Mouse (Mus musculus) limb, embryonic 12.5 days (tissue): ENCODE data around the gene Gm4559. TPM values are rescaled to one million over a fixed set of nuclear protein-coding genes. Genes with fewer than 3 reads are reported as not detected.
A peak's percentile ranks its signal among the peaks of the same experiment; 100 is the strongest.
"Not testable (repeated sequence)": the region's sequence is repeated elsewhere in the genome, so short reads cannot be mapped to it uniquely, and the experiment has no call there.

Source experiments
- ATAC-seq: fragments of 200-750 bp; cut with Nextera tagmentation; 2 replicates; pipeline ENCODE4 v1.8.0; 2017; ENCODE audit warnings: low read depth, moderate TSS enrichment; ENCODE audit not compliant: insufficient number of reproducible peaks, insufficient read depth, low FRiP score, low TSS enrichment
- H3K27ac ChIP-seq: fragments of 300-500 bp; sonication (generic); 2 replicates; pipeline ENCODE4 v1.5.1; 2016; ENCODE audit warnings: mild to moderate bottlenecking, moderate library complexity
- H3K27me3 ChIP-seq: fragments of 300-500 bp; sonication (generic); 2 replicates; pipeline ENCODE4 v1.6.1; 2016; ENCODE audit warnings: mild to moderate bottlenecking, moderate library complexity
- H3K36me3 ChIP-seq: fragments of 300-500 bp; sonication (generic); 2 replicates; pipeline ENCODE4 v1.6.1; 2016; ENCODE audit warnings: mild to moderate bottlenecking, moderate library complexity
- H3K4me1 ChIP-seq: fragments of 300-500 bp; sonication (generic); replicated peaks from 2 replicates; pipeline ENCODE4 v1.6.1; 2016
- H3K4me2 ChIP-seq: fragments of 300-500 bp; sonication (generic); 2 replicates; pipeline ENCODE4 v1.6.1; 2016; ENCODE audit warnings: mild to moderate bottlenecking, moderate library complexity
- H3K4me3 ChIP-seq: fragments of 300-500 bp; sonication (generic); replicated peaks from 2 replicates; pipeline ENCODE4 v1.5.1; 2016; ENCODE audit warnings: mild to moderate bottlenecking
- H3K9ac ChIP-seq: fragments of 300-500 bp; sonication (generic); replicated peaks from 2 replicates; pipeline ENCODE4 v1.6.1; 2016; ENCODE audit warnings: mild to moderate bottlenecking, moderate library complexity
- H3K9me3 ChIP-seq: fragments of 300-500 bp; sonication (generic); 2 replicates; pipeline ENCODE4 v1.6.1; 2016; ENCODE audit warnings: mild to moderate bottlenecking, moderate library complexity
- WGBS: fragments of 180-500 bp; shearing (Covaris S2); methylation state at CpG from one replicate; pipeline ENCODE4 v1.1.7; 2016; 5-methylcytosine and 5-hydroxymethylcytosine counted together
- polyA plus RNA-seq: library from polyadenylated mRNA; unstranded; fragments of >200 nt; fragmentation: Nextera tagmentation; extraction: Ambion mirVana; gene quantifications from 2 replicates; pipeline ENCODE4 v1.2.1, GENCODE M21; 2016

Gm4559 gene
- not detected in 2 replicates for polyA plus RNA-seq

DNA sequence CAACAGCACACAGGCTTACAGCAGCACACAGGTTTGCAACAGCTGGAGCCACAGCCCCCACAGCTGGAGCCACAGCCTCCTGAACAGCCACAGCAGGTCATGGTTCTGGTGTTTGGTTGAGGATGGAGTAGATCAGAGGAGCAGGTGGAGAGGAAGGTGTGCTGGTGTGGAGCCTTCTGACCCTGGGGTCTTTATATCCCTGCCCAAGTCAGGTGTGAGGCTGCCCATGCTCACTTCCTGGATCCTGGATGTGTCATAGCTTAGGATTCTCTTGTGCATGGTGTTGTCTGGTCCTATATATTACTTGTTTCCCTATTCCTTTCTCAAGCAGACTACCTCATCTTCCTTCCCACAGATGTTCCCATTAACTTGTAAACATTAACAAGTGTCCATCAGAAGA, at the start of gene Gm4559:
TSS of gene Gm4559 (minus strand) at position 101 of the 400 bp plus-strand sequence.
- not testable (repeated sequence) for H3K4me3 ChIP-seq, H3K27me3 ChIP-seq, H3K4me2 ChIP-seq, H3K9me3 ChIP-seq, H3K27ac ChIP-seq, H3K4me1 ChIP-seq, H3K9ac ChIP-seq, ATAC-seq, H3K36me3 ChIP-seq

DNA sequence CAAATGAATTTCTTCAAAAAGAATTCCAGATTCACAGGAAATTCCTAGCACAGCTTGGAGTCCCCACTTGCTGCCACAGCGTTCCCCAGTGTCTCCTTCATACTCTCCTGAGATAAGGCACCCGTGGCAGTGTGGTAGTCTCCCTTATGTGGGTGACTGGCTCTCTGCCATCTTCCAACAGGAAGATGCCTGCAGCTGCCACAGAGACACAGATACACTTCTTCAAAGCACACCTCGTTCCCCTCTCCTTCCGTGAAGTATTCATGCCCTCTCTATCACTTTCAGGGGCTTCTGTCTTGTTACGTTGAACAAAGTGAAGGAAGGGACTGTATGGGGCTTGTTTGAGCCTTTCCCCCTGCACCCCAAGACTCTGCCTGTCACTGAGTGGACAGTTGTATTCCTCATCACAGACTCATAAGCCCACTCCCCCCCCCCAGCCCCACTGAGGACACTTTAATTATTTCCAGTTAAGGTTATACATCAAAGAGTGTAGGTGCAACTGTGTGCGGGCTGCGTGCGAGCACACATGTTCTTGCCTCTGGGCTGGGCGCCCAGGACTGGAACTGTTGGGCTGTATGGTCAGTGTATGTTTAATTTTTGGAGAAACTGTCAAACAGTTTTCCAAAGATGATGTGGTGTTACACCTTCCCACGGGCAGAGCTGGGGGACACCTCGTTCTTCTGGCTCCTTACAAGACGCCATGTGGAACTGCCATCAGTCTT, 49.4 kb upstream of the Gm4559 start:
- no peak overlapping the region for H3K9ac ChIP-seq

DNA sequence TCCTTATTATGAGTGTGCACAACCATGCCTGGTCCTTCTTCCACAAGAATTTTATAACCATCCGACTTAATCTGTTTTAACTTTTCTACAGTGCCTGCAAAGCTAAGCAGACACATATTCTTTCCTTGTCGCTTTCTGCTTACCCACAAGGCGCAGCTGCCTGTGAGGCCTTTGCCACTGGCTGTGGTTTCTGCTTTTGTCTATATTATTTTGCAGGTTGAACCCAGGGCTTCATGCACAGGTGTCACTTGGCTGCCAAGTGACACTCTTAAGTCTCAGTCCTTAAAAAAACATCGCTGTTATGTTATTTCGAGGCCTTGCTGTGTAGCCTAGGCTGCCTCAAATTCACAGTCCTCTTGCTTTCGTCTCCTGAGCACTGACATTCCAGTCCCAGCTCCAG, 48.5 kb upstream of the Gm4559 start:
- Histone ChIP-seq H3K9me3 (no peaks in the 10 kb centered on the region), H3K27me3 (no peaks in the 10 kb centered on the region), H3K27ac (peak overlapping the region; percentile 82; the same call in 1 of the 2 replicates), H3K4me1 (peaks cover 24% of the 10 kb centered on the region), H3K4me3 (no peak overlapping the region), H3K4me2 (no peak overlapping the region), H3K9ac (no peak overlapping the region), H3K36me3 (no peaks in the 10 kb centered on the region)
- no peak for ATAC-seq
- WGBS: 81% methylated on average over 6 of the region's 6 CpGs

More for the DNA sequence above, 49.4 kb upstream of the Gm4559 start:
- WGBS: 74% methylated on average over 12 of the region's 12 CpGs
- Histone ChIP-seq H3K27ac (peak overlapping the region; percentile 82; the same call in 1 of the 2 replicates), H3K4me1 (peaks cover 24% of the 10 kb centered on the region), H3K9me3 (no peaks in the 10 kb centered on the region), H3K36me3 (no peaks in the 10 kb centered on the region), H3K4me3 (no peak overlapping the region), H3K4me2 (no peak overlapping the region), H3K27me3 (no peaks in the 10 kb centered on the region)
- no peak for ATAC-seq

DNA sequence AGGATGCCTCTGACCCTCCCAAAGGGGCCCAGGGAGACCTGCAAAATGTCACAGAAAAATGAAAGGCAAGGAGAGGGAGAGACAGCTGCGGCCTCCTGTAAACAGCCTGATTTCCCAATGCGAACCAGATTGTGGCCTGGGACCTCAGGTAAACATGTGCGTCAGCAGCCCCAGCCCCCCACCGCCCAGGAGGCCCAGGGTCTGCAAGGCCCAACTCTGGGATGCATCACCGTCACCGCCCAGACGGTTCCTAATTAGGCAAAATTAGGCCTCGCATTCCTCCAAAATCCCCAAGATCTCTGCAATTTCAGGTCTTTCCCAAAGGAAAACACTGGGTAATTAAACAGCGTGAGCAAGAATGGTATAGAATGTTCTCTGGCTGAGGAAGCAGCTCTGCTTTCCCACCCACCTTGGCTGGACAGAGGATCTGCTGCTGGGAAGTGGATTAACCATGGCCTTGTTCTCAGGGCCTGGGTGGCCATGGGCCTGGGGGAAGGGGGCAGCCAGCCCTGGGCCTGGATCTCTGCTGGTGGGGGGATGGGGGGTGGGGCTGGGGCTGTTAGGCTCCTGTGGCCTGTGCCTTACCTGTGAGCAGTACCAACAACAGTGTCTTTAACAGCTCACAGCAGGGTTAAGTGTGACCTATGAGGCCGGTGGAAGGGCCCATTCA, 47.6 kb upstream of the Gm4559 start:
- not testable (repeated sequence) for H3K27me3 ChIP-seq, ATAC-seq, H3K9ac ChIP-seq, H3K9me3 ChIP-seq, H3K4me2 ChIP-seq, H3K36me3 ChIP-seq, H3K4me3 ChIP-seq
- H3K4me1 ChIP-seq: peaks cover 31% of the 10 kb centered on the region
- peak overlapping the region; percentile 86 for H3K27ac ChIP-seq
- WGBS: 12% methylated on average over 6 of the region's 10 CpGs

DNA sequence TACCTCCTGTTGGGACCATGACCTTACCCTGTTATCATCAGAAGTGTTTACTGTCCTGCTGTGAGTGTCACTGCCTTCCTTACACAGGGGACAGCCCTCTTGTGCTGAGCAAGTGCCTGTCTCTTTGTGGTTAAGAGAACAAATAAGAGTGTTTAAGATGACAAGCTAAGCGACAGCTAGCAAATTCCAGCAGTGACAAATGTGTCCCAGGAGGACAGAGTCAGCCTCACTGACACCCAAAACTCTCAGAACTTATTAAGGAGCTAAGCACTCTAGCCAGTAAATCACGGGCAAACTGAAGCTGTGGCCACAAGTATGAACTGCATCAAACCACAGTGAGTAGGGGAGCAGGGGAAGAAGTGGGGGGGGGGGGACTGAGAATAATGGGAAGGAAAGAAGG, 46.7 kb upstream of the Gm4559 start:
- Histone ChIP-seq H3K27ac (peak overlapping the region; percentile 86), H3K4me3 (no peak overlapping the region), H3K27me3 (no peaks in the 10 kb centered on the region), H3K9ac (0 out of 2 replicates have a peak overlapping the region, but pooled peaks have one; percentile 13), H3K4me2 (no peak overlapping the region), H3K36me3 (no peaks in the 10 kb centered on the region), H3K9me3 (no peaks in the 10 kb centered on the region), H3K4me1 (peaks cover 32% of the 10 kb centered on the region)
- 17% methylated on average over 2 of the region's 2 CpGs for WGBS
- no peak for ATAC-seq

DNA sequence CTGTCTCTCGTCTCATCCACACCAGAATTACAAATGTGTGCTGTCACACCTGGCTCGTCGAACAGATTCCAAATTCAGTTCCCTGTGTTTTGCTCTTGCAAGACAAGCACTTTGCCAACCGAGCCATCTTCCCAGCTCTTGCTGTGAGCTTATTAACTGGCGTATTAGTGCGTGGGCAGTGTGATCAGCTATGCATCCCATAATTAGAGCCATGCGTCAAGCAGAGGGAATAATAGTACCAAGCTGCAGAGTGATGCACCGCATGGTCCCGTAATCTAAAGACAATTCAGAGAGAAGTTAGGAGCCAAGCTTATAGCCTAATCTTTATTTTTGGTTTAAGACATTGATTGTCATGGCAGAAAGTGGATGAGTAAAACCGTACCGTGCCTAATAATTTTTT, 45.0 kb upstream of the Gm4559 start:
- H3K4me1 ChIP-seq: peaks cover 32% of the 10 kb centered on the region
- no peak overlapping the region for H3K4me3 ChIP-seq
- no peaks in the 10 kb centered on the region; the same call in 1 of the 2 replicates for H3K27me3 ChIP-seq
- no peak overlapping the region for H3K4me2 ChIP-seq
- 76% methylated on average over 11 of the region's 11 CpGs for WGBS
- no peak for ATAC-seq
- no peak overlapping the region for H3K27ac ChIP-seq
- H3K36me3 ChIP-seq: no peaks in the 10 kb centered on the region
- no peaks in the 10 kb centered on the region for H3K9me3 ChIP-seq
- no peak overlapping the region for H3K9ac ChIP-seq

- ATAC-seq: no peak
- Histone ChIP-seq H3K27ac (0 out of 2 replicates have a peak overlapping the region, but pooled peaks have one; percentile 23), H3K9ac (no peak overlapping the region)
Observed at GRCm38 (mm10) chr7:142317216-142317615, 43.1 kb upstream of the Gm4559 start.

DNA sequence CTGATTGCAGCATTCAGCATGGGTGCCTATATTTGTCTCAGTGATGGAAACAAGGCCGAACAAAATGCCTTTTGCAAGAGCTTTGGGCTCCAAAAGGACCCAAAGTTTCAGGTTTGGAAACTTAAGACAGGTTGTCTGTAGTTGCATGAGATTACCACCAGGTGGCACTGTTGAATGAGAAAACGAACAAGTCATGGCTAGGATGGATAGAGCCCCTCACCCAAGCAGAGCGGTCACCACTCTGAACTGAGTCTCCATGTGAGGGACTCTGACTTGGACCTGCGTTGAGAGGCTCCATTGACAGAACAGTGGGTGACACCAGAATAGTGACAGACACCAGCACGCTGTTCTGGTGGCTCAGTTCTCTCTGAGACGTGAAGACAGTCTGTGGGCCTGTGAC, 42.4 kb upstream of the Gm4559 start:
- Histone ChIP-seq H3K4me2 (no peak overlapping the region), H3K36me3 (no peaks in the 10 kb centered on the region), H3K9ac (no peak overlapping the region), H3K27me3 (no peaks in the 10 kb centered on the region; the same call in 1 of the 2 replicates), H3K9me3 (no peaks in the 10 kb centered on the region), H3K4me3 (no peak overlapping the region), H3K27ac (no peak overlapping the region), H3K4me1 (peaks cover 27% of the 10 kb centered on the region)
- 26% methylated on average over 6 of the region's 6 CpGs for WGBS
- no peak for ATAC-seq

More at GRCm38 (mm10) chr7:142317216-142317615, 43.1 kb upstream of the Gm4559 start:
- H3K4me2 ChIP-seq: no peak overlapping the region
- no peaks in the 10 kb centered on the region; the same call in 1 of the 2 replicates for H3K27me3 ChIP-seq
- H3K36me3 ChIP-seq: no peaks in the 10 kb centered on the region
- WGBS: 47% methylated on average over 5 of the region's 5 CpGs
- H3K9me3 ChIP-seq: no peaks in the 10 kb centered on the region
- H3K4me3 ChIP-seq: no peak overlapping the region
- peaks cover 32% of the 10 kb centered on the region for H3K4me1 ChIP-seq

DNA sequence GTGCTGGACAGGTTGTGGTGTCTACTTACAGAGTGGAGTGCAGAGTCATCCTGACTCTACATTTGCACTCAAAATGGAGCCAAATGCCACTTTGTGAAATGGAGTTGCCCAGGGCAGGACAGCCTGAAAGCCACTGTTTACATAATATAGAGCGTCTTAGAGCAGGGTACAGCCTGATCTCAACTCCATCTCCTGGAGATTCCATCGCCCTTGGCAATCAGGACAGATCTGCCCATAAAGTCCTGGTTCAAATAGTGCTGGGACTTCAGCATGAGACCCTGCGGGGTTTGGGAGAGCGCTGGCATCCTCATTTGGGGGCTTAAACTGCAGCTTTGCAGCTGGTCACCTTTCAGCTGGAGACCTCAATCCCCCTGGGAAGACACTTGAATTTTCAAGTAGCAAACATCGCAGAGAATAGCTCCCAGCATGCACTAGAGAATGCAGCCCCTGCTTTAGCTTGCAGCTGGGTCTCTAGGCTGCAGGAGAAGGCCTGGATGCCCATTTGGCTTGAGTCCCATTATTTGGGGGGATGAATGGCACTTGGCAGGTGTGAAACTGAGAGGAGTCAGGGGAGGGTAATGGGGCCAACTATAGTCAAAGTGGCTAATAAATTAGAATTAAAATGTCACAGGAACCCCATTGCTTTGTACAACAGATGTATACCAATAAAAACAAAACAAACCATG, 40.6 kb upstream of the Gm4559 start:
- H3K27me3 ChIP-seq: no peaks in the 10 kb centered on the region; the same call in 1 of the 2 replicates
- H3K9ac ChIP-seq: no peak overlapping the region
- ATAC-seq: no peak
- H3K36me3 ChIP-seq: no peaks in the 10 kb centered on the region
- no peak overlapping the region for H3K4me2 ChIP-seq
- no peaks in the 10 kb centered on the region for H3K9me3 ChIP-seq
- no peak overlapping the region for H3K4me3 ChIP-seq
- no peak overlapping the region for H3K27ac ChIP-seq
- peaks cover 15% of the 10 kb centered on the region for H3K4me1 ChIP-seq
- WGBS: 55% methylated on average over 5 of the region's 5 CpGs

GRCm38 (mm10) chr7:142303929-142304328, 29.8 kb upstream of the Gm4559 start:
- H3K9ac ChIP-seq, H3K27me3 ChIP-seq, H3K4me1 ChIP-seq, ATAC-seq, H3K4me2 ChIP-seq, H3K9me3 ChIP-seq, H3K27ac ChIP-seq, H3K36me3 ChIP-seq, H3K4me3 ChIP-seq: not testable (repeated sequence)
- 83% methylated on average over 1 of the region's 1 CpGs for WGBS

- Histone ChIP-seq H3K4me1 (no peaks in the 10 kb centered on the region; the same call in 1 of the 2 replicates), H3K4me3 (no peak within 1 kb of the TSS), H3K4me2 (no peak within 1 kb of the TSS), H3K27ac (no peak within 1 kb of the TSS), H3K9me3 (no peaks in the 10 kb centered on the region), H3K36me3 (no peaks in the 10 kb centered on the region), H3K27me3 (peaks cover 8% of the 10 kb centered on the region; the same call in 1 of the 2 replicates), H3K9ac (no peak within 1 kb of the TSS)
- no peak for ATAC-seq
- 50% methylated on average over 3 of the region's 3 CpGs for WGBS
Observed at GRCm38 (mm10) chr7:142303249-142303648, 29.1 kb upstream of the Gm4559 start, which contains the start of gene Krtap5-4. Krtap5-4 (plus strand) TSS chr7:142303549.
